Mouse (Mus musculus) MEL (cell line): ENCODE data around the gene Ube2cbp.

Experiments
- CHD2 ChIP-seq: IDR thresholded peaks from 2 replicates; pipeline ENCODE4 v1.6.1; 2011; ENCODE audit warnings: low read length, improper control_type of control experiment
- CTCF ChIP-seq, 3 experiments: IDR thresholded peaks in 2 of 3; conservative IDR thresholded peaks in 1 of 3; 2 replicates each; pipeline ENCODE4 v1.5.1; 2011 to 2012; ENCODE audit warnings: low read length in 3 of 3, low read depth in 2 of 3, mild to moderate bottlenecking in 2 of 3, improper control_type of control experiment in 1 of 3, inconsistent platforms in 1 of 3, mixed read lengths in 1 of 3, moderate library complexity in 1 of 3; ENCODE audit not compliant: control insufficient read depth in 1 of 3, insufficient read depth in 1 of 3, poor library complexity in 1 of 3, severe bottlenecking in 1 of 3
- EP300 ChIP-seq, 2 experiments: IDR thresholded peaks; 2 replicates each; pipeline ENCODE4 v1.6.1; 2011; ENCODE audit warnings: improper control_type of control experiment in 2 of 2, low read length in 2 of 2, low read depth in 1 of 2, mild to moderate bottlenecking in 1 of 2
- GATA1 ChIP-seq: IDR thresholded peaks from 2 replicates; pipeline ENCODE4 v1.6.1; 2011; ENCODE audit warnings: low read depth, low read length, improper control_type of control experiment
- MAFK ChIP-seq: IDR thresholded peaks from 2 replicates; pipeline ENCODE4 v1.6.1; 2011; ENCODE audit warnings: low read depth, mild to moderate bottlenecking, low read length, improper control_type of control experiment, borderline replicate concordance
- MAX ChIP-seq: IDR thresholded peaks from 2 replicates; pipeline ENCODE4 v1.6.1; 2011; ENCODE audit warnings: low read length, improper control_type of control experiment
- MAZ ChIP-seq: IDR thresholded peaks from 2 replicates; pipeline ENCODE4 v1.6.1; 2012; ENCODE audit warnings: low read depth, mild to moderate bottlenecking, inconsistent platforms, low read length, improper control_type of control experiment
- MXI1 ChIP-seq: IDR thresholded peaks from 2 replicates; pipeline ENCODE4 v1.6.1; 2011; ENCODE audit warnings: mild to moderate bottlenecking, low read depth, low read length, improper control_type of control experiment
- NRF1 ChIP-seq: IDR thresholded peaks from 2 replicates; pipeline ENCODE4 v1.6.1; 2014; ENCODE audit warnings: low read depth, mild to moderate bottlenecking, inconsistent platforms, low read length, improper control_type of control experiment, moderate library complexity; ENCODE audit not compliant: poor library complexity, insufficient read depth, severe bottlenecking
- TAL1 ChIP-seq: IDR thresholded peaks from 2 replicates; pipeline ENCODE4 v1.6.1; 2012; ENCODE audit warnings: mild to moderate bottlenecking, inconsistent platforms, low read length, moderate library complexity, mixed read lengths
- USF1 ChIP-seq: IDR thresholded peaks from 2 replicates; pipeline ENCODE4 v1.6.1; 2014; ENCODE audit warnings: low read depth, mild to moderate bottlenecking, inconsistent platforms, low read length, improper control_type of control experiment, moderate library complexity

GRCm38 (mm10) chr9:86327341-86327740 is 137.4 kb downstream of the Ube2cbp start:
- TF ChIP-seq CTCF (IDR thresholded peaks at IDR 0.05 in 2 of 3, conservative IDR thresholded peaks at IDR 0.05 in 1 of 3; ENCODE audit: control insufficient read depth in 1 of 3, insufficient read depth in 1 of 3, low read depth in 2 of 3, low read length in 3 of 3, poor library complexity in 1 of 3, severe bottlenecking in 1 of 3) (no peak), MAFK (no peak), MAZ (no peak), GATA1 (no peak), CHD2 (no peak), MXI1 (no peak), MAX (no peak), EP300 (IDR thresholded peaks at IDR 0.05; ENCODE audit: low read depth in 1 of 2, low read length in 2 of 2) (no peak), USF1 (no peak), NRF1 (no peak), TAL1 (no peak)
